Mouse (Mus musculus): ENCODE measurements around the gene Wdr4. TPM values are rescaled to one million over a fixed set of nuclear protein-coding genes. Genes with fewer than 3 reads are reported as not detected.

Wdr4 gene
- polyA plus RNA-seq, 3 experiments from 2014 or later, result 11.4 to 17.7 (median 17.7) TPM

Other genes starting within 250 kb of the Wdr4 start
- 1 to 10 TPM in 2 of 3 experiments, under 1 TPM in 1; 0.55 to 4.8 (median 1.3) TPM for gene Rsph1, start 242.6 kb downstream of the Wdr4 start, polyA plus RNA-seq (2017; shearing (Covaris generic))
- 10 to 100 TPM; 19.0 to 39.4 (median 23.5) TPM for gene Slc37a1, start 233.2 kb downstream of the Wdr4 start, polyA plus RNA-seq (2017; shearing (Covaris generic))
- not detected for gene Pde9a, start 133.8 kb downstream of the Wdr4 start, polyA plus RNA-seq (2017; shearing (Covaris generic))
- 100 to 1,000 TPM; 229 to 248 (median 246) TPM for gene Ndufv3, start 135 bp upstream of the Wdr4 start, polyA plus RNA-seq (2017; shearing (Covaris generic))
- gene Pknox1, start 44.8 kb upstream of the Wdr4 start, polyA plus RNA-seq (2017; shearing (Covaris generic)), result 10 to 100 TPM; 42.0 to 53.1 (median 44.8) TPM
- gene Cbs, start 117.3 kb upstream of the Wdr4 start, polyA plus RNA-seq (2017; shearing (Covaris generic)), result under 1 TPM in 2 of 3 experiments, not detected in 1; 0.08 to 0.13 TPM
- 100 to 1,000 TPM in 1 of 3 experiments, 10 to 100 TPM in 2; 53.0 to 103 (median 62.4) TPM for gene U2af1, start 138.9 kb upstream of the Wdr4 start, polyA plus RNA-seq (2017; shearing (Covaris generic))
- gene Cryaa, start 157.8 kb upstream of the Wdr4 start, polyA plus RNA-seq (2017; shearing (Covaris generic)), result not detected